Mouse (Mus musculus) lung, adult 18-20 months (tissue): ENCODE data around the gene Pde2a.

Source experiments
- DNase-seq, 2 experiments: peaks; one replicate each; pipeline ENCODE4 v3.0.0; 2022; ENCODE audit warnings: mixed read lengths in 2 of 2

Gene Pde2a

GRCm38 (mm10) chr7:101476493-101476892, 55.0 kb downstream of the Pde2a start:
- no peak for DNase-seq

GRCm38 (mm10) chr7:101477200-101477599, 55.7 kb downstream of the Pde2a start:
- DNase-seq = no peak

- DNase-seq = no peak
These were observed 56.6 kb downstream of the Pde2a start for GRCm38 (mm10) chr7:101478099-101478498.

- DNase-seq = no peak
These were observed 58.4 kb downstream of the Pde2a start for GRCm38 (mm10) chr7:101479841-101480240.

GRCm38 (mm10) chr7:101480671-101481070, 59.2 kb downstream of the Pde2a start:
- no peak for DNase-seq

GRCm38 (mm10) chr7:101481872-101482498, 60.5 kb downstream of the Pde2a start:
- DNase-seq = no peak

GRCm38 (mm10) chr7:101482499-101483081, 61.1 kb downstream of the Pde2a start:
- no peak for DNase-seq

GRCm38 (mm10) chr7:101483498-101484115, 62.1 kb downstream of the Pde2a start:
- no peak for DNase-seq

- no peak for DNase-seq
These were observed 65.6 kb downstream of the Pde2a start for GRCm38 (mm10) chr7:101487102-101487501.

- DNase-seq = no peak
These were observed 69.5 kb downstream of the Pde2a start for GRCm38 (mm10) chr7:101490952-101491351.

- no peak for DNase-seq
These were observed 76.9 kb downstream of the Pde2a start for GRCm38 (mm10) chr7:101498385-101498784.

GRCm38 (mm10) chr7:101499251-101499650, 77.8 kb downstream of the Pde2a start:
- no peak for DNase-seq

GRCm38 (mm10) chr7:101499701-101500100, 78.2 kb downstream of the Pde2a start:
- no peak for DNase-seq

GRCm38 (mm10) chr7:101501236-101501635, 79.7 kb downstream of the Pde2a start:
- DNase-seq = no peak

- DNase-seq = no peak
These were observed 80.2 kb downstream of the Pde2a start for GRCm38 (mm10) chr7:101501675-101502074.

GRCm38 (mm10) chr7:101503351-101503750, 81.9 kb downstream of the Pde2a start:
- DNase-seq = peak; percentile 64 to 76

GRCm38 (mm10) chr7:101503803-101504202, 82.3 kb downstream of the Pde2a start:
- no peak for DNase-seq

GRCm38 (mm10) chr7:101504507-101504906, 83.0 kb downstream of the Pde2a start:
- no peak for DNase-seq

GRCm38 (mm10) chr7:101509212-101509611, 87.7 kb downstream of the Pde2a start:
- DNase-seq = no peak

- no peak for DNase-seq
These were observed 92.2 kb downstream of the Pde2a start for GRCm38 (mm10) chr7:101513655-101514054.

GRCm38 (mm10) chr7:101514768-101515167, 93.3 kb downstream of the Pde2a start:
- no peak for DNase-seq

- DNase-seq = no peak
These were observed 93.8 kb downstream of the Pde2a start for GRCm38 (mm10) chr7:101515295-101515694.

GRCm38 (mm10) chr7:101516460-101516859, 95.0 kb downstream of the Pde2a start:
- DNase-seq = no peak

GRCm38 (mm10) chr7:101521696-101522095, 100.2 kb downstream of the Pde2a start:
- DNase-seq = no peak
